Mouse (Mus musculus) brown adipose tissue, adult 24 weeks (tissue): Measurements from ENCODE around the gene Dusp3. TPM values are rescaled to one million over a fixed set of nuclear protein-coding genes. Genes with fewer than 3 reads are reported as not detected.

Experiments used
- H3K27ac ChIP-seq: fragments of 200-500 bp; replicated peaks from 2 replicates; pipeline ENCODE4 v1.5.1; 2012; ENCODE audit warnings: low read depth, mild to moderate bottlenecking, low read length
- H3K4me1 ChIP-seq: fragments of 200-500 bp; 2 replicates; pipeline ENCODE4 v1.6.1; 2012; ENCODE audit warnings: low read length, mixed read lengths; ENCODE audit not compliant: control insufficient read depth, insufficient read depth, insufficient read length
- H3K4me3 ChIP-seq: fragments of 200-500 bp; 2 replicates; pipeline ENCODE4 v1.5.1; 2012; ENCODE audit warnings: low read depth, mild to moderate bottlenecking, low read length, moderate library complexity; ENCODE audit not compliant: insufficient read depth
- polyA plus RNA-seq: library from polyadenylated mRNA; stranded (reverse); fragments of >200 nt; gene quantifications from 2 replicates; pipeline ENCODE4 v1.2.4, GENCODE M21; 2012; ENCODE audit not compliant: missing spikeins, insufficient read depth, insufficient read length

Dusp3 gene
- polyA plus RNA-seq, 1 experiment, result 66.5 TPM

GRCm38 (mm10) chr11:102024084-102024758 is 37.4 kb upstream of the Dusp3 start:
- H3K4me3 ChIP-seq, result no peak overlapping the region
- no peaks in the 10 kb centered on the region; the same call in 1 of the 2 replicates for H3K4me1 ChIP-seq
- H3K27ac ChIP-seq, result no peak overlapping the region

GRCm38 (mm10) chr11:102023406-102023805 is 36.6 kb upstream of the Dusp3 start:
- Histone ChIP-seq H3K27ac (no peak overlapping the region), H3K4me3 (no peak overlapping the region), H3K4me1 (no peaks in the 10 kb centered on the region; the same call in 1 of the 2 replicates)

GRCm38 (mm10) chr11:102021196-102021595 is 34.4 kb upstream of the Dusp3 start:
- Histone ChIP-seq H3K4me1 (no peaks in the 10 kb centered on the region; the same call in 1 of the 2 replicates), H3K27ac (no peak overlapping the region), H3K4me3 (no peak overlapping the region)

- no peaks in the 10 kb centered on the region for H3K4me1 ChIP-seq
- no peak overlapping the region for H3K4me3 ChIP-seq
- no peak overlapping the region for H3K27ac ChIP-seq
These were observed 32.9 kb upstream of the Dusp3 start for GRCm38 (mm10) chr11:102019736-102020135.

GRCm38 (mm10) chr11:102016136-102016535 is 29.3 kb upstream of the Dusp3 start:
- Histone ChIP-seq H3K4me3 (no peak overlapping the region), H3K4me1 (no peaks in the 10 kb centered on the region), H3K27ac (no peak overlapping the region)

- Histone ChIP-seq H3K4me1 (peaks cover 3% of the 10 kb centered on the region; the same call in 1 of the 2 replicates), H3K27ac (no peak overlapping the region), H3K4me3 (no peak overlapping the region)
These were observed 28.7 kb upstream of the Dusp3 start for GRCm38 (mm10) chr11:102015472-102015871.

GRCm38 (mm10) chr11:102013201-102013600 is 26.4 kb upstream of the Dusp3 start:
- H3K4me1 ChIP-seq, result peaks cover 4% of the 10 kb centered on the region; the same call in 1 of the 2 replicates

GRCm38 (mm10) chr11:102011510-102011909 is 24.7 kb upstream of the Dusp3 start:
- Histone ChIP-seq H3K27ac (no peak overlapping the region), H3K4me1 (peaks cover 4% of the 10 kb centered on the region; the same call in 1 of the 2 replicates), H3K4me3 (no peak overlapping the region)

More at GRCm38 (mm10) chr11:102013201-102013600, 26.4 kb upstream of the Dusp3 start:
- Histone ChIP-seq H3K27ac (no peak overlapping the region), H3K4me3 (no peak overlapping the region)

- no peak overlapping the region for H3K4me3 ChIP-seq
- peaks cover 4% of the 10 kb centered on the region; the same call in 1 of the 2 replicates for H3K4me1 ChIP-seq
- peak overlapping the region; percentile 22; the same call in 1 of the 2 replicates for H3K27ac ChIP-seq
These were observed 23.3 kb upstream of the Dusp3 start for GRCm38 (mm10) chr11:102010140-102010539.

- H3K4me3 ChIP-seq, result no peak overlapping the region
- H3K27ac ChIP-seq, result no peak overlapping the region
- peaks cover 4% of the 10 kb centered on the region; the same call in 1 of the 2 replicates for H3K4me1 ChIP-seq
These were observed 22.3 kb upstream of the Dusp3 start for GRCm38 (mm10) chr11:102008954-102009637.

- Histone ChIP-seq H3K4me1 (peaks cover 4% of the 10 kb centered on the region; the same call in 1 of the 2 replicates), H3K27ac (no peak overlapping the region), H3K4me3 (no peak overlapping the region)
These were observed 21.6 kb upstream of the Dusp3 start for GRCm38 (mm10) chr11:102008372-102008771.

- H3K4me1 ChIP-seq, result peaks cover 4% of the 10 kb centered on the region; the same call in 1 of the 2 replicates
- H3K4me3 ChIP-seq, result no peak overlapping the region
- no peak overlapping the region for H3K27ac ChIP-seq
These were observed 19.9 kb upstream of the Dusp3 start for GRCm38 (mm10) chr11:102006688-102007087.

GRCm38 (mm10) chr11:102006271-102006670 is 19.5 kb upstream of the Dusp3 start:
- peaks cover 4% of the 10 kb centered on the region; the same call in 1 of the 2 replicates for H3K4me1 ChIP-seq
- no peak overlapping the region for H3K4me3 ChIP-seq
- no peak overlapping the region for H3K27ac ChIP-seq

GRCm38 (mm10) chr11:102004251-102004650 is 17.4 kb upstream of the Dusp3 start:
- Histone ChIP-seq H3K4me1 (no peaks in the 10 kb centered on the region), H3K27ac (no peak overlapping the region), H3K4me3 (no peak overlapping the region)

- H3K27ac ChIP-seq, result no peak overlapping the region
- no peak overlapping the region for H3K4me3 ChIP-seq
These were observed 12.7 kb upstream of the Dusp3 start for GRCm38 (mm10) chr11:101999466-101999865.

More at GRCm38 (mm10) chr11:101999466-101999865, 12.7 kb upstream of the Dusp3 start:
- no peaks in the 10 kb centered on the region for H3K4me1 ChIP-seq
